Mouse (Mus musculus) left cerebral cortex, postnatal 4 days (tissue): ENCODE data around the gene Kcnj11. TPM values are rescaled to one million over a fixed set of nuclear protein-coding genes. Genes with fewer than 3 reads are reported as not detected.

ENCODE experiments used
- DNase-seq: peaks from one replicate; pipeline ENCODE4 v3.0.0-alpha.2; 2022
- intact Hi-C: fragments of 180-260 bp; cut with DNase I; formaldehyde crosslinking; loops from one replicate; pipeline ENCODE4 v1.15.1; 2025
- total RNA-seq, 2 experiments: library from RNA; stranded (reverse); gene quantifications; 2 replicates each; pipeline ENCODE4 v1.2.3; 2021

Gene Kcnj11
- total RNA-seq: 10 to 100 TPM; 11.8 to 12.8 TPM

- DNase-seq: peak; percentile 94
- intact Hi-C loops: loop anchor here (2.0 to 5.0 kb wide), 2 partner anchors 80 to 127 kb away; partner anchors contain the start of gene Abcc8
Observed at GRCm38 (mm10) chr7:46100563-46100962, at the start of gene Kcnj11. Gene Kcnj11, minus strand, starts transcription at chr7:46100764.

- intact Hi-C loops: no loop called here
- no peak for DNase-seq
Observed at GRCm38 (mm10) chr7:46147417-46147816, 46.9 kb upstream of the Kcnj11 start.

- intact Hi-C loops: no loop called here
- no peak for DNase-seq
Observed at GRCm38 (mm10) chr7:46146675-46147308, 46.2 kb upstream of the Kcnj11 start.

GRCm38 (mm10) chr7:46144061-46144460 lies 43.5 kb upstream of the Kcnj11 start:
- intact Hi-C loops: no loop called here
- DNase-seq: no peak

- intact Hi-C loops: no loop called here
- DNase-seq: no peak
Observed at GRCm38 (mm10) chr7:46138329-46138930, 37.9 kb upstream of the Kcnj11 start.

- no peak for DNase-seq
- intact Hi-C loops: no loop called here
Observed at GRCm38 (mm10) chr7:46133858-46134257, 33.3 kb upstream of the Kcnj11 start.

- intact Hi-C loops: no loop called here
- no peak for DNase-seq
Observed at GRCm38 (mm10) chr7:46132229-46132628, 31.7 kb upstream of the Kcnj11 start.

GRCm38 (mm10) chr7:46131806-46132205 lies 31.2 kb upstream of the Kcnj11 start:
- intact Hi-C loops: no loop called here

GRCm38 (mm10) chr7:46131266-46131665 lies 30.7 kb upstream of the Kcnj11 start:
- intact Hi-C loops: no loop called here
- DNase-seq: no peak

More at GRCm38 (mm10) chr7:46131806-46132205, 31.2 kb upstream of the Kcnj11 start:
- DNase-seq: no peak

GRCm38 (mm10) chr7:46130723-46131122 lies 30.2 kb upstream of the Kcnj11 start:
- intact Hi-C loops: no loop called here
- DNase-seq: no peak

GRCm38 (mm10) chr7:46129463-46130179 lies 29.1 kb upstream of the Kcnj11 start:
- no peak for DNase-seq
- intact Hi-C loops: no loop called here

GRCm38 (mm10) chr7:46128196-46128595 lies 27.6 kb upstream of the Kcnj11 start:
- intact Hi-C loops: no loop called here
- DNase-seq: no peak

- no peak for DNase-seq
- intact Hi-C loops: no loop called here
Observed at GRCm38 (mm10) chr7:46125340-46125739, 24.8 kb upstream of the Kcnj11 start.

GRCm38 (mm10) chr7:46124460-46124859 lies 23.9 kb upstream of the Kcnj11 start:
- intact Hi-C loops: no loop called here
- DNase-seq: no peak

GRCm38 (mm10) chr7:46122964-46123363 lies 22.4 kb upstream of the Kcnj11 start:
- intact Hi-C loops: no loop called here
- DNase-seq: no peak

GRCm38 (mm10) chr7:46117035-46117434 lies 16.5 kb upstream of the Kcnj11 start:
- intact Hi-C loops: no loop called here
- DNase-seq: no peak

GRCm38 (mm10) chr7:46116118-46116581 lies 15.6 kb upstream of the Kcnj11 start:
- intact Hi-C loops: no loop called here
- peak; percentile 57 for DNase-seq

GRCm38 (mm10) chr7:46113435-46113834 lies 12.9 kb upstream of the Kcnj11 start:
- DNase-seq: peak; percentile 50
- intact Hi-C loops: no loop called here

- intact Hi-C loops: no loop called here
Observed at GRCm38 (mm10) chr7:46111938-46112337, 11.4 kb upstream of the Kcnj11 start.

GRCm38 (mm10) chr7:46111212-46111817 lies 10.8 kb upstream of the Kcnj11 start:
- no peak for DNase-seq

More at GRCm38 (mm10) chr7:46111938-46112337, 11.4 kb upstream of the Kcnj11 start:
- DNase-seq: no peak

GRCm38 (mm10) chr7:46110079-46110478 lies 9.5 kb upstream of the Kcnj11 start:
- intact Hi-C loops: no loop called here
- no peak for DNase-seq

More at GRCm38 (mm10) chr7:46111212-46111817, 10.8 kb upstream of the Kcnj11 start:
- intact Hi-C loops: no loop called here
